In the genomic region with DNA sequence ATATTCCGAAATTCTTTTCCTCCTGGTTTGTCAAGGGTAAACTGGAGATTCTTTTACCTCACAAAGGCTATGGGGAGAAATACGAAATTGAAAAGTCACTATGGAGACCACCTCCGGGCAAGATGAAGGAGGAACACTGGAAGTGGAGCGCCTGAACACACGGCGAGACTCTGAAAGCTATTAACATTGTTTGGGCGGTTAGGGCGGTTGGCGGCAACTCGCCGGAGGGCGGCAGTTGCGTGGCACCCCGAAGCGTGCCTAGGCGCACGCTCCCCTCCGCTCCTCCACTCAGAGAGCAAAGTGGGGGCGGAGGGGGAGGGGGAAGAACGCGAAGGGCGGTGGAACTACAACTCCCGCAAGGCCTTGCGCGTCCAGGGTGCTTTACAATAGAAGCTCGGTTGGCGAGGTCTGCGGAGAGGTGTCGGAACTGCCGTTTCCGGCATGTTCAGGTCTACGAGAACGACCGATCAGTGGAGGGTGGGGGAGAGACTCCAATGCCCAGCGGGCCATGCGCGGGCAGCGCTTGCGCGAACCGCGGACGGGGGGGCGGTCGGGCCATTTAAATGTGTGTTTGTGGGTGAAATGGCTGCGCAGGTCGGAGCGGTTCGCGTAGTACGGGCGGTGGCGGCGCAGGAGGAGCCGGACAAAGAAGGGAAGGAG, we compare ENCODE assay signal across 8 mouse cellular contexts. TPM values are rescaled to one million over a fixed set of nuclear protein-coding genes. Genes with fewer than 3 reads are reported as not detected.
DNase-seq lines count a peak whose midpoint lies in the region; ATAC-seq lines count a peak whose summit lies in the region.

A gene (plus strand): TSS at position 111 of the 660 bp plus-strand sequence.

- peak; percentile 99 for ATAC-seq in heart, embryonic 13.5 days (ENCODE audit: extremely low read depth, insufficient number of reproducible peaks, low FRiP score, low TSS enrichment)
- ATAC-seq in liver, embryonic 12.5 days = peak; percentile 99
- peak; percentile 100 for ATAC-seq in stomach, embryonic 15.5 days (ENCODE audit: insufficient read depth, low FRiP score, low read depth)

- peak within 1 kb of the TSS; percentile 100 for H3K4me3 ChIP-seq in brown adipose tissue, adult 24 weeks (ENCODE audit: insufficient read depth, low read depth, low read length)
- H3K4me3 ChIP-seq in heart, embryonic 13.5 days = peak within 1 kb of the TSS; percentile 90
- peak within 1 kb of the TSS; percentile 99 for H3K4me3 ChIP-seq in liver, embryonic 12.5 days
- peak within 1 kb of the TSS; percentile 88 for H3K4me3 ChIP-seq in stomach, embryonic 15.5 days (replicated peaks)

- no peaks in the 10 kb centered on the region for H3K36me3 ChIP-seq in heart, embryonic 13.5 days
- H3K36me3 ChIP-seq in liver, embryonic 12.5 days = no peaks in the 10 kb centered on the region
- no peaks in the 10 kb centered on the region for H3K36me3 ChIP-seq in stomach, embryonic 15.5 days

- H3K4me1 ChIP-seq in brown adipose tissue, adult 24 weeks (ENCODE audit: control insufficient read depth, insufficient read depth, insufficient read length, low read length) = peaks cover 3% of the 10 kb centered on the region
- peaks cover 19% of the 10 kb centered on the region for H3K4me1 ChIP-seq in heart, embryonic 13.5 days
- peaks cover 19% of the 10 kb centered on the region for H3K4me1 ChIP-seq in liver, embryonic 12.5 days
- peaks cover 5% of the 10 kb centered on the region; the same call in 1 of the 2 replicates for H3K4me1 ChIP-seq in stomach, embryonic 15.5 days

- DNase-seq in CD4-positive, CD25-positive, alpha-beta regulatory T cell, adult 2 months (ENCODE audit: low read depth, low spot score) = peak; percentile 98
- DNase-seq in fat pad, adult 2 months (ENCODE audit: extremely low read depth, low read depth, low spot score) = peak; percentile 97
- DNase-seq in kidney, postnatal 10 days = peak; percentile 97
- DNase-seq in natural killer cell, adult 2 months (ENCODE audit: low spot score in 2 of 2) = peak; percentile 96 to 97

- peak within 1 kb of the TSS; percentile 81 for H3K4me2 ChIP-seq in heart, embryonic 13.5 days
- peak within 1 kb of the TSS; percentile 78 for H3K4me2 ChIP-seq in liver, embryonic 12.5 days
- peak within 1 kb of the TSS; percentile 69 for H3K4me2 ChIP-seq in stomach, embryonic 15.5 days

- H3K27ac ChIP-seq in brown adipose tissue, adult 24 weeks (replicated peaks; ENCODE audit: low read depth, low read length) = peak within 1 kb of the TSS; percentile 89
- H3K27ac ChIP-seq in heart, embryonic 13.5 days (replicated peaks) = peak within 1 kb of the TSS; percentile 92
- peak within 1 kb of the TSS; percentile 95 for H3K27ac ChIP-seq in liver, embryonic 12.5 days
- H3K27ac ChIP-seq in stomach, embryonic 15.5 days = peak within 1 kb of the TSS; percentile 88

- WGBS in heart, embryonic 13.5 days = under 1% methylated on average over 55 of the region's 55 CpGs
- under 1% methylated on average over 51 of the region's 55 CpGs for WGBS in liver, embryonic 12.5 days (ENCODE audit: insufficient replicate concordance)
- WGBS in stomach, embryonic 15.5 days = under 1% methylated on average over 51 of the region's 55 CpGs

- H3K27me3 ChIP-seq in heart, embryonic 13.5 days (replicated peaks) = no peaks in the 10 kb centered on the region
- no peaks in the 10 kb centered on the region for H3K27me3 ChIP-seq in liver, embryonic 12.5 days (replicated peaks)
- no peaks in the 10 kb centered on the region for H3K27me3 ChIP-seq in stomach, embryonic 15.5 days (replicated peaks)

- peak within 1 kb of the TSS; percentile 98 for H3K9ac ChIP-seq in heart, embryonic 13.5 days
- peak within 1 kb of the TSS; percentile 97 for H3K9ac ChIP-seq in liver, embryonic 12.5 days
- H3K9ac ChIP-seq in stomach, embryonic 15.5 days = peak within 1 kb of the TSS; percentile 94

- H3K9me3 ChIP-seq in heart, embryonic 13.5 days = no peaks in the 10 kb centered on the region
- no peaks in the 10 kb centered on the region for H3K9me3 ChIP-seq in liver, embryonic 12.5 days (replicated peaks)
- H3K9me3 ChIP-seq in stomach, embryonic 15.5 days = no peaks in the 10 kb centered on the region

RNA-seq across cellular contexts. Expression of the gene that starts here (rescaled TPM):
- 6.4 and 7.6 TPM in 2 replicates for polyA plus RNA-seq in brown adipose tissue, adult 24 weeks (2012; ENCODE audit: insufficient read depth, insufficient read length, missing spikeins)
- polyA plus RNA-seq in heart, embryonic 13.5 days (2015; fragmentation: Nextera tagmentation; extraction: Ambion mirVana) = 5.2 and 5.5 TPM in 2 replicates
- 6.7 and 7.2 TPM in 2 replicates for polyA plus RNA-seq in liver, embryonic 12.5 days (2016; fragmentation: Nextera tagmentation; extraction: Ambion mirVana)
- 10.2 and 11.7 TPM in 2 replicates for polyA plus RNA-seq in stomach, embryonic 15.5 days (2015; fragmentation: Nextera tagmentation; extraction: Ambion mirVana)

Comparison
In these comparisons a context has a peak if more than half of its experiments do, and no peak if none do; other contexts are left out.
1. Peak in every context shown above with its lines: DNase-seq, ATAC-seq, H3K4me3 ChIP-seq and H3K27ac ChIP-seq.